Mouse (Mus musculus) stomach, postnatal 0 days (tissue): Measurements from ENCODE around the gene Ppm1m. TPM values are rescaled to one million over a fixed set of nuclear protein-coding genes. Genes with fewer than 3 reads are reported as not detected.

Experiments used
- ATAC-seq: fragments of 200-750 bp; cut with Nextera tagmentation; 2 replicates; pipeline ENCODE4 v1.8.0; 2017; ENCODE audit not compliant: low FRiP score, low TSS enrichment
- DNase-seq: peaks from one replicate; pipeline ENCODE4 v3.0.0-alpha.2; 2016; ENCODE audit warnings: low spot score
- H3K27ac ChIP-seq: fragments of 300-500 bp; sonication (generic); replicated peaks from 2 replicates; pipeline ENCODE4 v1.5.1; 2014; ENCODE audit warnings: mild to moderate bottlenecking, control low read depth
- H3K27me3 ChIP-seq: fragments of 300-500 bp; sonication (generic); 2 replicates; pipeline ENCODE4 v1.6.1; 2014; ENCODE audit warnings: low read length; ENCODE audit not compliant: control insufficient read depth, insufficient read depth
- H3K36me3 ChIP-seq: fragments of 300-500 bp; sonication (generic); 2 replicates; pipeline ENCODE4 v1.6.1; 2014; ENCODE audit warnings: low read length, mixed read lengths; ENCODE audit not compliant: control insufficient read depth, insufficient read depth
- H3K4me1 ChIP-seq: fragments of 300-500 bp; sonication (generic); replicated peaks from 2 replicates; pipeline ENCODE4 v1.6.1; 2014; ENCODE audit warnings: antibody characterized with exemption; ENCODE audit not compliant: control insufficient read depth, insufficient read depth
- H3K4me2 ChIP-seq: fragments of 300-500 bp; sonication (generic); replicated peaks from 2 replicates; pipeline ENCODE4 v1.6.1; 2014; ENCODE audit warnings: low read depth, mild to moderate bottlenecking, control low read depth, moderate library complexity
- H3K4me3 ChIP-seq: fragments of 300-500 bp; sonication (generic); 2 replicates; pipeline ENCODE4 v1.5.1; 2014; ENCODE audit warnings: low read depth, low read length, control low read depth
- H3K9ac ChIP-seq: fragments of 300-500 bp; sonication (generic); 2 replicates; pipeline ENCODE4 v1.6.1; 2014; ENCODE audit warnings: mild to moderate bottlenecking, low read length, control low read depth, mixed read lengths
- H3K9me3 ChIP-seq: fragments of 300-500 bp; sonication (generic); 2 replicates; pipeline ENCODE4 v1.6.1; 2016; ENCODE audit warnings: low read length; ENCODE audit not compliant: control insufficient read depth
- CTCF ChIP-seq: IDR thresholded peaks from 2 replicates; pipeline ENCODE4 v1.5.1; 2016; ENCODE audit warnings: antibody characterized with exemption, low read depth, mild to moderate bottlenecking, moderate library complexity
- EP300 ChIP-seq: optimal IDR thresholded peaks from 2 replicates; pipeline ENCODE3; 2016; ENCODE audit warnings: antibody characterized with exemption
- WGBS: fragments of 180-500 bp; shearing (Covaris S2); extraction: QIAGEN DNeasy Blood & Tissue Kit; methylation state at CpG from one replicate; pipeline ENCODE4 v1.1.7; 2014; 5-methylcytosine and 5-hydroxymethylcytosine counted together
- polyA plus RNA-seq: library from polyadenylated mRNA; unstranded; fragments of >200 nt; fragmentation: Nextera tagmentation; extraction: Ambion mirVana; gene quantifications from 2 replicates; pipeline ENCODE4 v1.2.1, GENCODE M21; 2015

Ppm1m gene
- polyA plus RNA-seq, 1 experiment from 2014 or later, result 15.2 TPM

- Histone ChIP-seq H3K4me1 (no peaks in the 10 kb centered on the region), H3K27me3 (no peaks in the 10 kb centered on the region), H3K9me3 (no peaks in the 10 kb centered on the region), H3K27ac (no peak overlapping the region), H3K9ac (no peak overlapping the region), H3K36me3 (peaks cover 32% of the 10 kb centered on the region), H3K4me2 (no peak overlapping the region), H3K4me3 (no peak overlapping the region)
- ATAC-seq (no peak), DNase-seq (no peak)
- 89% methylated on average over 3 of the region's 3 CpGs for WGBS
- no peak for TF ChIP-seq CTCF
- TF ChIP-seq EP300, result no peak
Measured at GRCm38 (mm10) chr9:106179964-106180363, 19.6 kb downstream of the Ppm1m start.

- Histone ChIP-seq H3K4me2 (no peak overlapping the region), H3K4me1 (no peaks in the 10 kb centered on the region), H3K9ac (no peak overlapping the region), H3K36me3 (peaks cover 27% of the 10 kb centered on the region), H3K27ac (no peak overlapping the region), H3K27me3 (no peaks in the 10 kb centered on the region), H3K9me3 (no peaks in the 10 kb centered on the region), H3K4me3 (no peak overlapping the region)
- TF ChIP-seq EP300, result no peak
- TF ChIP-seq CTCF, result no peak
- DNase-seq, result no peak
- WGBS, result 62% methylated on average over 2 of the region's 2 CpGs
- ATAC-seq, result no peak
Measured at GRCm38 (mm10) chr9:106179454-106179853, 20.1 kb downstream of the Ppm1m start.

- H3K36me3 ChIP-seq, result peaks cover 16% of the 10 kb centered on the region
- DNase-seq (no peak), ATAC-seq (no peak)
- TF ChIP-seq CTCF (no peak), EP300 (no peak)
- no peak overlapping the region for H3K27ac ChIP-seq
- H3K4me2 ChIP-seq, result no peak overlapping the region
- H3K4me3 ChIP-seq, result no peak overlapping the region
- WGBS, result 84% methylated on average over 6 of the region's 6 CpGs
- no peaks in the 10 kb centered on the region for H3K27me3 ChIP-seq
- no peaks in the 10 kb centered on the region for H3K9me3 ChIP-seq
- H3K9ac ChIP-seq, result no peak overlapping the region
- H3K4me1 ChIP-seq, result peaks cover 3% of the 10 kb centered on the region
Measured at GRCm38 (mm10) chr9:106177799-106178198, 21.7 kb downstream of the Ppm1m start.

- H3K27me3 ChIP-seq, result no peaks in the 10 kb centered on the region
- TF ChIP-seq CTCF, result no peak
- TF ChIP-seq EP300, result no peak
- H3K9ac ChIP-seq, result no peak overlapping the region
- peaks cover 3% of the 10 kb centered on the region for H3K4me1 ChIP-seq
- WGBS, result 73% methylated on average over 5 of the region's 5 CpGs
- H3K4me3 ChIP-seq, result no peak overlapping the region
- no peak for DNase-seq
- H3K9me3 ChIP-seq, result no peaks in the 10 kb centered on the region
- no peak overlapping the region for H3K4me2 ChIP-seq
- H3K27ac ChIP-seq, result no peak overlapping the region
- no peak for ATAC-seq
- peaks cover 14% of the 10 kb centered on the region for H3K36me3 ChIP-seq
Measured at GRCm38 (mm10) chr9:106176769-106177168, 22.8 kb downstream of the Ppm1m start.

GRCm38 (mm10) chr9:106175552-106176200 is 23.9 kb downstream of the Ppm1m start:
- Histone ChIP-seq H3K4me1 (peaks cover 3% of the 10 kb centered on the region), H3K4me3 (no peak overlapping the region), H3K36me3 (peaks cover 6% of the 10 kb centered on the region; the same call in 1 of the 2 replicates), H3K27ac (no peak overlapping the region), H3K9me3 (no peaks in the 10 kb centered on the region), H3K9ac (no peak overlapping the region), H3K4me2 (0 out of 2 replicates have a peak overlapping the region, but pooled peaks have one; percentile 3), H3K27me3 (no peaks in the 10 kb centered on the region)
- 48% methylated on average over 3 of the region's 3 CpGs for WGBS
- ATAC-seq (no peak), DNase-seq (no peak)
- TF ChIP-seq EP300 (no peak), CTCF (no peak)

- peak overlapping the region; percentile 84 for H3K4me2 ChIP-seq
- H3K27me3 ChIP-seq, result no peaks in the 10 kb centered on the region
- 53% methylated on average over 2 of the region's 2 CpGs for WGBS
- no peaks in the 10 kb centered on the region for H3K9me3 ChIP-seq
- ATAC-seq, result no peak
- peaks cover 3% of the 10 kb centered on the region for H3K4me1 ChIP-seq
- no peak overlapping the region for H3K27ac ChIP-seq
- H3K9ac ChIP-seq, result no peak overlapping the region
- 0 out of 2 replicates have a peak, but pooled peaks cover 4% of the 10 kb centered on the region for H3K36me3 ChIP-seq
- TF ChIP-seq EP300 (no peak), CTCF (no peak)
- no peak for DNase-seq
- no peak overlapping the region for H3K4me3 ChIP-seq
Measured at GRCm38 (mm10) chr9:106173363-106173762, 26.2 kb downstream of the Ppm1m start.
